ENCODE assay signal across 16 mouse cellular contexts in genomic region chr2:39160996-39161395, GRCm38 (mm10).
"Had no signal": no experiment of that assay in that cellular context is flagged by ENCODE, and none has a peak within 500 bp of the region (broad histone marks: within the 10 kb centered on the region; RNA-seq: fewer than 3 reads in every experiment).

No protein-coding gene starts in this region.

- H3K36me3 ChIP-seq: lung, embryonic 15.5 days; midbrain, embryonic 15.5 days had no signal

- H3K4me2 ChIP-seq: lung, embryonic 15.5 days; midbrain, embryonic 11.5 days; midbrain, embryonic 13.5 days; midbrain, embryonic 15.5 days; neural tube, embryonic 12.5 days; stomach, embryonic 15.5 days had no signal

- H3K27me3 ChIP-seq: lung, embryonic 15.5 days; megakaryocyte, embryonic 14.5 days; midbrain, embryonic 13.5 days; midbrain, embryonic 15.5 days; neural tube, embryonic 12.5 days; stomach, embryonic 15.5 days had no signal

- H3K27ac ChIP-seq: lung, embryonic 15.5 days; macrophage; midbrain, embryonic 13.5 days; midbrain, embryonic 15.5 days; neural tube, embryonic 12.5 days; stomach, embryonic 15.5 days; stomach, postnatal 0 days had no signal

- H3K9me3 ChIP-seq: lung, embryonic 15.5 days; megakaryocyte, embryonic 14.5 days; midbrain, embryonic 13.5 days; midbrain, embryonic 15.5 days; neural tube, embryonic 12.5 days; stomach, embryonic 15.5 days had no signal

- H3K4me1 ChIP-seq: lung, embryonic 15.5 days; midbrain, embryonic 13.5 days; midbrain, embryonic 15.5 days; neural tube, embryonic 12.5 days; stomach, embryonic 15.5 days had no signal

- H3K9ac ChIP-seq: lung, embryonic 15.5 days; midbrain, embryonic 13.5 days; midbrain, embryonic 15.5 days; neural tube, embryonic 12.5 days; stomach, embryonic 15.5 days had no signal

- DNase-seq: lung, adult 2 months; lung, postnatal 14 days; lung, postnatal 36 days; right cerebral cortex, postnatal 14 days; thymus, adult 2 months; thymus, postnatal 25 days; thymus, postnatal 4 days had no signal

- H3K4me3 ChIP-seq: lung, embryonic 15.5 days; megakaryocyte, embryonic 14.5 days; midbrain, embryonic 13.5 days; midbrain, embryonic 15.5 days; neural tube, embryonic 12.5 days; stomach, embryonic 15.5 days had no signal

- ATAC-seq: midbrain, embryonic 13.5 days; midbrain, embryonic 15.5 days had no signal
